Mouse (Mus musculus): ENCODE measurements around the gene Bcl7b. TPM values are rescaled to one million over a fixed set of nuclear protein-coding genes. Genes with fewer than 3 reads are reported as not detected.

Gene Bcl7b
- polyA plus RNA-seq, 1 experiment from 2014 or later: 43.0 TPM

- no peak overlapping the region for H3K4me3 ChIP-seq (replicated peaks; ENCODE audit: low read depth, low read length)
- DNase-seq: no peak
- H3K9ac ChIP-seq (replicated peaks; ENCODE audit: low read length): no peak overlapping the region
- peaks cover 83% of the 10 kb centered on the region for H3K36me3 ChIP-seq (ENCODE audit: control insufficient read depth, insufficient read depth, low read length)
- no peak overlapping the region for H3K27ac ChIP-seq (replicated peaks; ENCODE audit: low read depth, low read length)
- H3K27me3 ChIP-seq (ENCODE audit: control insufficient read depth, insufficient read depth, low read length): no peaks in the 10 kb centered on the region
- no peaks in the 10 kb centered on the region for H3K4me1 ChIP-seq (ENCODE audit: control insufficient read depth, insufficient read depth, low read length)
- 86% methylated on average over 3 of the region's 3 CpGs for WGBS
- ATAC-seq (ENCODE audit: low FRiP score, low TSS enrichment): no peak
- no peaks in the 10 kb centered on the region for H3K9me3 ChIP-seq (ENCODE audit: control insufficient read depth, low read length)
- H3K4me2 ChIP-seq (ENCODE audit: low read length): no peak overlapping the region
Observed at GRCm38 (mm10) chr5:135178523-135178922, 10.4 kb downstream of the Bcl7b start.

- Histone ChIP-seq H3K9me3 (ENCODE audit: control insufficient read depth, low read length) (no peaks in the 10 kb centered on the region), H3K27me3 (ENCODE audit: control insufficient read depth, insufficient read depth, low read length) (no peaks in the 10 kb centered on the region), H3K36me3 (ENCODE audit: control insufficient read depth, insufficient read depth, low read length) (peaks cover 78% of the 10 kb centered on the region), H3K4me1 (ENCODE audit: control insufficient read depth, insufficient read depth, low read length) (no peaks in the 10 kb centered on the region), H3K4me3 (replicated peaks; ENCODE audit: low read depth, low read length) (no peak overlapping the region), H3K9ac (replicated peaks; ENCODE audit: low read length) (no peak overlapping the region), H3K27ac (replicated peaks; ENCODE audit: low read depth, low read length) (no peak overlapping the region), H3K4me2 (ENCODE audit: low read length) (no peak overlapping the region)
- DNase-seq (no peak), ATAC-seq (ENCODE audit: low FRiP score, low TSS enrichment) (no peak)
- 95% methylated on average over 4 of the region's 4 CpGs for WGBS
Observed at GRCm38 (mm10) chr5:135178996-135179395, 10.9 kb downstream of the Bcl7b start.

GRCm38 (mm10) chr5:135179616-135180015 is 11.5 kb downstream of the Bcl7b start:
- H3K4me3 ChIP-seq (replicated peaks; ENCODE audit: low read depth, low read length): no peak overlapping the region
- H3K27ac ChIP-seq (replicated peaks; ENCODE audit: low read depth, low read length): no peak overlapping the region
- no peaks in the 10 kb centered on the region for H3K4me1 ChIP-seq (ENCODE audit: control insufficient read depth, insufficient read depth, low read length)
- no peak overlapping the region for H3K4me2 ChIP-seq (ENCODE audit: low read length)
- DNase-seq (no peak), ATAC-seq (ENCODE audit: low FRiP score, low TSS enrichment) (no peak)
- H3K9ac ChIP-seq (replicated peaks; ENCODE audit: low read length): no peak overlapping the region
- H3K36me3 ChIP-seq (ENCODE audit: control insufficient read depth, insufficient read depth, low read length): peaks cover 73% of the 10 kb centered on the region
- 95% methylated on average over 6 of the region's 7 CpGs for WGBS
- no peaks in the 10 kb centered on the region for H3K9me3 ChIP-seq (ENCODE audit: control insufficient read depth, low read length)
- no peaks in the 10 kb centered on the region for H3K27me3 ChIP-seq (ENCODE audit: control insufficient read depth, insufficient read depth, low read length)

DNA sequence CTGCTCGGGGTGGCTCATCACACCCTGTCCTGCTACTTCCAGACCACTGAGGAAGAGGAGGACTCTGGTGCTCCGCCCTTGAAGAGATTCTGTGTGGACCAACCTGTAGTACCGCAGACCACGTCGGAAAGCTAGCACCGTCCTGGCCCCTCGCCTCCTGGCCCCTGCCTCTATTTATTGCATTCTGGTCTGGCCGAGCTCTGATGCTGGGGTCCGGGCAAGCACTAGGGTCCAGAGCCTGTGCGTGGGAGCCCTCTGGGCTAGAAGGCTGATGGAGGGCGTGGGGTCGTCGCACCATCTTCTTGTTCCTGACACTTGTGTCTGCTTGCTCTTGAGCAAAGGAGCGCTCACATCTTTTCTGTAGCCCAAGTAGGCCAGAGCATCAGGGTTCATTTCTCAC is 12.7 kb downstream of the Bcl7b start:
- Histone ChIP-seq H3K4me1 (ENCODE audit: control insufficient read depth, insufficient read depth, low read length) (no peaks in the 10 kb centered on the region), H3K9me3 (ENCODE audit: control insufficient read depth, low read length) (no peaks in the 10 kb centered on the region), H3K9ac (replicated peaks; ENCODE audit: low read length) (no peak overlapping the region), H3K27ac (replicated peaks; ENCODE audit: low read depth, low read length) (no peak overlapping the region), H3K36me3 (ENCODE audit: control insufficient read depth, insufficient read depth, low read length) (peaks cover 63% of the 10 kb centered on the region), H3K4me3 (replicated peaks; ENCODE audit: low read depth, low read length) (no peak overlapping the region), H3K27me3 (ENCODE audit: control insufficient read depth, insufficient read depth, low read length) (no peaks in the 10 kb centered on the region), H3K4me2 (ENCODE audit: low read length) (no peak overlapping the region)
- ATAC-seq (ENCODE audit: low FRiP score, low TSS enrichment): no peak
- no peak for DNase-seq
- WGBS: 95% methylated on average over 14 of the region's 14 CpGs

DNA sequence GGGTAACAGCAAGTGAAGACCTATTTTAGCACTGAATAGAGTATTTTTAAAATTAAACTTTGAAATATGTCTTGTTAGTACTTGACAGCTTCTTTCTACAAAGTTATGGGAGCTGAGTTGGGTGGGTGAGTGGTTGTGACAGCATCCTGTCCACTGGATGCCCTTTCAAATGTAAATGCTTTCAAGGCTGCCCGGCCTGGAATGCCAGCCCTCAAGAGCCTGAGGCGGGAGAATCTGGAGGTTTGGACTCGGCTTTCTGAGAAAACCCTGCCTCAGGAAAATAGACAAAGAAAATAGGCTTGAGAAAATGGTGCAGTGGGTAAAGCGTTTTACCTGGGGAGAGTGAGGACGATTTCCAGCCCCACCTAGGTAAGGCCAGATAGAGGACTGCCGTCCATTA is 13.7 kb downstream of the Bcl7b start:
- Histone ChIP-seq H3K9me3 (ENCODE audit: control insufficient read depth, low read length) (no peaks in the 10 kb centered on the region), H3K4me2 (ENCODE audit: low read length) (no peak overlapping the region), H3K4me3 (replicated peaks; ENCODE audit: low read depth, low read length) (no peak overlapping the region), H3K9ac (replicated peaks; ENCODE audit: low read length) (no peak overlapping the region), H3K36me3 (ENCODE audit: control insufficient read depth, insufficient read depth, low read length) (peaks cover 61% of the 10 kb centered on the region), H3K27me3 (ENCODE audit: control insufficient read depth, insufficient read depth, low read length) (no peaks in the 10 kb centered on the region), H3K4me1 (ENCODE audit: control insufficient read depth, insufficient read depth, low read length) (no peaks in the 10 kb centered on the region), H3K27ac (replicated peaks; ENCODE audit: low read depth, low read length) (no peak overlapping the region)
- no peak for ATAC-seq (ENCODE audit: low FRiP score, low TSS enrichment)
- WGBS: 68% methylated on average over 6 of the region's 6 CpGs
- DNase-seq: no peak

DNA sequence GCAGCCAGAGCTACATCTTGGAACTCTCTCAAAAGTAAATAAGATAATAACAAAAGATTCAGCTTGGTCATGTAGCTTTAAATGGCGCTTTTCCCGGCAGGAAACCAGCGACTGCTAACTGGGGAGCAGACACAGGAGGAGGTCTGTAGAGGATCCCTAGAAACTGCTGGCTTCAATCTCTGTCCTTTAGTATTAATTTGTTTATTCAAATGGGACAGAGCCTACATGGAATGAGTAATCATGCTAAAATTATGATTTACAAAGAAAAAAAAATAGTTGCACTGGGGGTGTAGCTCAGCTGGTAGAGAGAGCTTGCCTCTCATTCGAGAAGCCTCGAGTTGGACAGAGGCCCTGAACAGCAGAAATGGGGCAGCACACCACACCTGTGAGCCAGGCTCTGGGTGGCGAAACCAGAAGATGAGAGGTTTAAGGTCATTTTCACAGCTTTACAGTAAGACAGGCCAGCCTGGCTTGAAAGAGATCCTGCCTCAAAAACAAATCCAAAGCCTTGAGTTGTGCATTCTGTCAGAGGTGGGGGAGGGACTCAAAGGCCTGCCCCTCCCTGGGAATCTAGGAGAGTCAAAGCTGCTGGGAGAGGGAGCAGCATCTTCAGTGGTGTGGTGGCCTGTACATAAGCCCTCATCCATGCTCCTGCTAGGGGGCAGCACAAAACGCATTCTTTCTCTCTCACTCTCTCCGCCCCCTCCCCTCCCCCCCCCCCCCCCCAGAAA is 15.2 kb downstream of the Bcl7b start:
- peaks cover under 1% of the 10 kb centered on the region; the same call in 1 of the 2 replicates for H3K4me1 ChIP-seq (ENCODE audit: control insufficient read depth, insufficient read depth, low read length)
- H3K36me3 ChIP-seq (ENCODE audit: control insufficient read depth, insufficient read depth, low read length): peaks cover 48% of the 10 kb centered on the region
- no peak overlapping the region for H3K27ac ChIP-seq (replicated peaks; ENCODE audit: low read depth, low read length)
- no peak overlapping the region for H3K4me3 ChIP-seq (replicated peaks; ENCODE audit: low read depth, low read length)
- H3K9me3 ChIP-seq (ENCODE audit: control insufficient read depth, low read length): no peaks in the 10 kb centered on the region
- 59% methylated on average over 8 of the region's 8 CpGs for WGBS
- DNase-seq: no peak
- no peak for ATAC-seq (ENCODE audit: low FRiP score, low TSS enrichment)
- no peaks in the 10 kb centered on the region for H3K27me3 ChIP-seq (ENCODE audit: control insufficient read depth, insufficient read depth, low read length)
- H3K4me2 ChIP-seq (ENCODE audit: low read length): no peak overlapping the region
- no peak overlapping the region for H3K9ac ChIP-seq (replicated peaks; ENCODE audit: low read length)

DNA sequence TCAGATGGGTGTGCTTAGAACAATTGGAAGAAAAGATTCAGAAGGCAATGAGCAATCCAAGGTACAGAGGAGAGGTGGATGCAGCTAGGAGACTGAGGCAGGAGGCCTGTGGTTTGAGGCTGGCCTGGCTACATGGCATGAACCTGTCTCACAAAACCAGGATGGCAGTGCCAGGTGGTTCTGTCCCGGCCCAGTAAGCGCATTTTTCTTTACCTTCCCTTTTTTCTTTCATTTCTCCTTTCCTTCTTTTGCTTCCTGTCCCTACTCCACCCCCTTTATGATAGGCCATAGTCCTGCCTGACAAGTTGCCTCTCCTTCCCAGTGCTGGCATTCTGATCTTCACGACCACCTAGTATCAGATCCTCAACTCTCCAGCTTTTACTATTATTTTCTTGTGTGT is 16.9 kb downstream of the Bcl7b start:
- WGBS: 99% methylated on average over 3 of the region's 3 CpGs
- ATAC-seq (ENCODE audit: low FRiP score, low TSS enrichment): no peak

DNA sequence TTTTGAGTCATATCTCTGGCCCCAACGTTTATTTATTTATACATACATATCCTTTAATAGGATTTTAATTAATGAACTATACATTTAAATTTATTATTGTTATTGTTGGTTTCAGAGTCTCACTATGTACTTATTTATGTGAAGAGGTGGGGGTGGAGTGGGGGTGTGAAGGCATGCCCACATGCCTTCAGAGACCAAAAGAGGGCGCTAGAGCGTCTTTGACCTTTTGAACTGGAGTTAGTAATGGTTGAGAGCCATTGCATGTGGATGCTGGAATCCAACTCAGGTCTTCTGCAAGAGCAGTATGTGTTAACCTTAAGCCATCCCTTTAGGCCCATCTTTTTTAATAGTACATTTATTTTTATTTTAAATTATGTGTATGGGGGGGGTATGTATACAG is 17.5 kb downstream of the Bcl7b start:
- WGBS: 37% methylated on average over 3 of the region's 3 CpGs
- peaks cover 31% of the 10 kb centered on the region for H3K36me3 ChIP-seq (ENCODE audit: control insufficient read depth, insufficient read depth, low read length)
- no peaks in the 10 kb centered on the region for H3K9me3 ChIP-seq (ENCODE audit: control insufficient read depth, low read length)
- H3K4me2 ChIP-seq (ENCODE audit: low read length): no peak overlapping the region
- no peak for ATAC-seq (ENCODE audit: low FRiP score, low TSS enrichment)
- H3K27ac ChIP-seq (replicated peaks; ENCODE audit: low read depth, low read length): no peak overlapping the region
- H3K4me1 ChIP-seq (ENCODE audit: control insufficient read depth, insufficient read depth, low read length): peaks cover 21% of the 10 kb centered on the region
- no peak overlapping the region for H3K9ac ChIP-seq (replicated peaks; ENCODE audit: low read length)
- no peaks in the 10 kb centered on the region for H3K27me3 ChIP-seq (ENCODE audit: control insufficient read depth, insufficient read depth, low read length)
- peak; percentile 26 for DNase-seq
- H3K4me3 ChIP-seq (replicated peaks; ENCODE audit: low read depth, low read length): no peak overlapping the region

More for the DNA sequence above, 16.9 kb downstream of the Bcl7b start:
- H3K4me1 ChIP-seq (ENCODE audit: control insufficient read depth, insufficient read depth, low read length): peaks cover 17% of the 10 kb centered on the region
- no peak overlapping the region for H3K4me2 ChIP-seq (ENCODE audit: low read length)
- no peak overlapping the region for H3K4me3 ChIP-seq (replicated peaks; ENCODE audit: low read depth, low read length)
- H3K27me3 ChIP-seq (ENCODE audit: control insufficient read depth, insufficient read depth, low read length): no peaks in the 10 kb centered on the region
- DNase-seq: no peak
- H3K9ac ChIP-seq (replicated peaks; ENCODE audit: low read length): no peak overlapping the region
- H3K9me3 ChIP-seq (ENCODE audit: control insufficient read depth, low read length): no peaks in the 10 kb centered on the region
- no peak overlapping the region for H3K27ac ChIP-seq (replicated peaks; ENCODE audit: low read depth, low read length)
- peaks cover 37% of the 10 kb centered on the region for H3K36me3 ChIP-seq (ENCODE audit: control insufficient read depth, insufficient read depth, low read length)

DNA sequence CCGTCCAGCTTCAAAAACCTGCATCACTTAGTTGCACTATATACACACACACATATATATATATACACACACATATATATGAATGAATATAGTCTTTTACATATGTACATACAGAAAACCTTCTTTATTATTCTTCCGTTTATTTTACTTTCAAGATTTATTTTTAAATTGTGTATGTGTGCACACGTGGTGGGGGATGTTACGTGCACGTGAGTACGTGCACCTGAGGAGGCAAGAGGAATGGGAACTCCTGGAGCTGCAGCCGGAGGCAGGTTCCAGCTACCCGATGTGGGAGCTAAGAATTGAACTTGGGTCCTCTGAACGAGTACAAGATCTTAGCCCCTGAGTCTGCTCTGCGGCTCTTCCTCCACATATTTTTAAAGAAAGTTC is 18.1 kb downstream of the Bcl7b start:
- peaks cover 21% of the 10 kb centered on the region for H3K4me1 ChIP-seq (ENCODE audit: control insufficient read depth, insufficient read depth, low read length)
- no peaks in the 10 kb centered on the region for H3K9me3 ChIP-seq (ENCODE audit: control insufficient read depth, low read length)
- peak overlapping the region; percentile 80 for H3K4me2 ChIP-seq (ENCODE audit: low read length)
- DNase-seq (no peak), ATAC-seq (ENCODE audit: low FRiP score, low TSS enrichment) (no peak)
- peak overlapping the region; percentile 94 for H3K27ac ChIP-seq (replicated peaks; ENCODE audit: low read depth, low read length)
- H3K27me3 ChIP-seq (ENCODE audit: control insufficient read depth, insufficient read depth, low read length): no peaks in the 10 kb centered on the region
- 20% methylated on average over 10 of the region's 10 CpGs for WGBS
- H3K9ac ChIP-seq (replicated peaks; ENCODE audit: low read length): peak overlapping the region; percentile 94
- H3K4me3 ChIP-seq (replicated peaks; ENCODE audit: low read depth, low read length): peak overlapping the region; percentile 97
- peaks cover 25% of the 10 kb centered on the region for H3K36me3 ChIP-seq (ENCODE audit: control insufficient read depth, insufficient read depth, low read length)
